Mouse (Mus musculus) retina, postnatal 1 day (tissue): Measurements from ENCODE around the gene Ptch2.
A peak's percentile ranks its signal among the peaks of the same experiment; 100 is the strongest.

Experiments used
- DNase-seq: peaks from one replicate; pipeline ENCODE4 v3.0.0-alpha.2; 2012

Gene Ptch2

GRCm38 (mm10) chr4:117105127-117105526 lies 9.3 kb downstream of the Ptch2 start:
- DNase-seq = no peak

DNA sequence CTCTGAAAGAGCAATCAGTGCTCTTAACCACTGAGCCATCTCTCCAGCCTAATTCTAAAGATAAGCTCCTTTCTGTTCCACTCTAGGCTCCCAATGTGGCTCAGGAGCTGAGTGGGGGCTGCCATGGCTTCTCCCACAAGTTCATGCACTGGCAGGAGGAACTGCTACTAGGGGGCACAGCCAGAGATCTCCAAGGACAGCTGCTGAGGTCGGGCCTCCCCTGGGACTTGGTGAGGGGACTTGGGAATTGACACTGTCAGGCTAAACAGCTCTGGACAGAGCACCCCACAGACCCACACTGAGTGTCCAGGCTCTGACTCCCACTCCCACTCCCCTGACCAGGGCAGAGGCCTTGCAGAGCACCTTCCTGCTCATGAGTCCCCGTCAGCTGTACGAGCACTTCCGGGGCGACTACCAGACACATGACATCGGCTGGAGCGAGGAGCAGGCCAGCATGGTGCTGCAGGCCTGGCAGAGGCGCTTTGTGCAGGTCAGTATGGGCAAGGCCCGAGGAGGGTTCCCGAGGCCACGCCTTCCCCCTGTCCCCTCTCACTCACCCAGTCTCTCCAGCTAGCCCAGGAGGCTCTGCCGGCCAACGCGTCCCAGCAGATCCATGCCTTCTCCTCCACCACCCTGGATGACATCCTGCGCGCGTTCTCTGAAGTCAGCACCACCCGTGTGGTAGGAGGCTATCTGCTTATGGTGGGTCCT lies 12.1 kb downstream of the Ptch2 start:
- DNase-seq = no peak

- no peak for DNase-seq
These were observed 12.6 kb downstream of the Ptch2 start for GRCm38 (mm10) chr4:117108524-117108849.

- no peak for DNase-seq
These were observed 13.5 kb downstream of the Ptch2 start for GRCm38 (mm10) chr4:117109330-117109729.

DNA sequence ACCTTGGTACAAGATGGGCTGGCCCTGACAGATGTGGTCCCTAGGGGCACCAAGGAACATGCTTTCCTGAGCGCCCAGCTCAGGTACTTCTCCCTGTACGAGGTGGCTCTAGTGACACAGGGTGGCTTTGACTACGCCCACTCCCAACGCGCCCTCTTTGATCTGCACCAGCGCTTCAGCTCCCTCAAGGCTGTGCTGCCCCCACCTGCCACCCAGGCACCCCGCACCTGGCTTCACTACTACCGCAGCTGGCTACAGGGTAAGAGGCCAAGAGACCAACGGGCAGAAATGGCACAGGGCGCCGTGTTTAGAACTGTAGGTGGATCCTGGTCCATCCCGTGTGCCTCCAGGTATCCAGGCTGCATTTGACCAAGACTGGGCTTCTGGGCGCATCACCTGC lies 14.4 kb downstream of the Ptch2 start:
- DNase-seq = no peak

DNA sequence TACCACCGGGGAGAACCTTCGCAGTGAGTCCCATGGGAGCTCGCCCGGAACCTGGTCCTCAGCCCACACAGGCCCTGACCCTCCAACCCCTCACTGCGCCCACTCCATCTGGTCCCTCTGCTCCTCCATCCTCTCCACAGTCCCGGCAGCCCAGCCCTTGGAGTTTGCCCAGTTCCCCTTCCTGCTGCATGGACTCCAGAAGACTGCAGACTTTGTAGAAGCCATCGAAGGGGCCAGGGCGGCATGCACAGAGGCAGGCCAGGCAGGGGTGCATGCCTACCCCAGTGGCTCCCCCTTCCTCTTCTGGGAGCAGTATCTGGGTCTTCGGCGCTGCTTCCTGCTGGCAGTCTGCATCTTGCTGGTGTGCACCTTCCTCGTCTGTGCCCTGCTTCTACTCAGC lies 15.1 kb downstream of the Ptch2 start:
- DNase-seq = no peak

GRCm38 (mm10) chr4:117113237-117113636 lies 17.4 kb downstream of the Ptch2 start:
- DNase-seq = no peak

DNA sequence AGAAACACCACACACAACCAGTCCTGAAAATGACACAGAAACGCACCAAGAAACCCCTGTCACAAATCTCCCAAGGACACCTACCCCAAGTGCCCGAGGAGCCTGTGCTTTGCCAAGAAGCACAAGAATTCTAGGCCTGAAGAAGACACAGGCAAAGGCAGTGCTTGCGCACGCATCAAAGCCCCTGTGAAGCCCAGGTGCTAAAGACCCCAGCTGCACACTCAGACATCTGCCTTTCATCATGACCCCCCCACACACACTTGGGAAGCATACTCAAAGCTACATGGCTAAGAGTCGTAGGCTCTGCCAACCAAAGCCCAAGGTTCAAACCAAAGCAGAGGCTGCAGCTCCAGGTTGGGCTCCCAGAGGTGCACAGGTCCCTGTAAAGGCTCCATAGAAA lies 19.7 kb downstream of the Ptch2 start:
- DNase-seq = no peak

DNA sequence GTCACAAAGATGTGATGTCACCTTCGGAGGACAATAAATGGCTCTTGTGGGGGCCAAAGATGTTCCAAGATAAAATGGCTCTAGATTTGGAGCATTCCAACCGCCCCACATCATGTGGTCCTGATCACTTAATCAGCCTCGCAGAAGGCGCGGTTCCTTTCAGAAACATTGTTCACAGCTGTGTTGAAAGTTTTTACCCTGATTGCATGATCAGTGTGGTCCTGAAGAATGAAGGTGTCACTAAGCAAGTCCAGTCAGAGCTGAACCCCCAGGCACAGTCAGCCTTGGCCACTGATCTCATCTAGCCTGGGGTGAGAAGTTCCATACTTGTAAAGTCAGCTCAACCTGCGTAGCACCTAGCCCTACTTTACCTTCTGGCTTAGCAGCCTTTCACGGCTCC lies 22.1 kb downstream of the Ptch2 start:
- no peak for DNase-seq

- DNase-seq = no peak
These were observed 23.8 kb downstream of the Ptch2 start for GRCm38 (mm10) chr4:117119636-117120035.

- DNase-seq = no peak
These were observed 24.2 kb downstream of the Ptch2 start for GRCm38 (mm10) chr4:117120052-117120444.

GRCm38 (mm10) chr4:117120445-117121414 lies 24.9 kb downstream of the Ptch2 start:
- DNase-seq = peak; percentile 97

- no peak for DNase-seq
These were observed 26.3 kb downstream of the Ptch2 start for GRCm38 (mm10) chr4:117122209-117122608.

- no peak for DNase-seq
These were observed 27.8 kb downstream of the Ptch2 start for GRCm38 (mm10) chr4:117123546-117124217.

DNA sequence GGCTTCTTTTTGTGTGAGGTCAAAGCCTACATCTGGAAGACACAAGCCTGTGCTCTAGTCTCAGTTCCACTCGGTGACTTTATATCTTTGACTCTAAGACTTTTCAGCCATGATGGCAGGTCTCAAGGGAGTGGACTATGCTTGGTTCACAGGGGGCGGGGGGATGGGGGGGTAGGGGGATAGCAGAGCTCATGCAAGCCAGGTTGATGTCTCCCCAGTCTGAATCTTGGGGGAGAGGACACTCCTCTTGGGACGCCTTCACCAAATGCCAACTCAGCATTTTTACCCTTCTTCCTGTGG lies 28.3 kb downstream of the Ptch2 start:
- DNase-seq = no peak

DNA sequence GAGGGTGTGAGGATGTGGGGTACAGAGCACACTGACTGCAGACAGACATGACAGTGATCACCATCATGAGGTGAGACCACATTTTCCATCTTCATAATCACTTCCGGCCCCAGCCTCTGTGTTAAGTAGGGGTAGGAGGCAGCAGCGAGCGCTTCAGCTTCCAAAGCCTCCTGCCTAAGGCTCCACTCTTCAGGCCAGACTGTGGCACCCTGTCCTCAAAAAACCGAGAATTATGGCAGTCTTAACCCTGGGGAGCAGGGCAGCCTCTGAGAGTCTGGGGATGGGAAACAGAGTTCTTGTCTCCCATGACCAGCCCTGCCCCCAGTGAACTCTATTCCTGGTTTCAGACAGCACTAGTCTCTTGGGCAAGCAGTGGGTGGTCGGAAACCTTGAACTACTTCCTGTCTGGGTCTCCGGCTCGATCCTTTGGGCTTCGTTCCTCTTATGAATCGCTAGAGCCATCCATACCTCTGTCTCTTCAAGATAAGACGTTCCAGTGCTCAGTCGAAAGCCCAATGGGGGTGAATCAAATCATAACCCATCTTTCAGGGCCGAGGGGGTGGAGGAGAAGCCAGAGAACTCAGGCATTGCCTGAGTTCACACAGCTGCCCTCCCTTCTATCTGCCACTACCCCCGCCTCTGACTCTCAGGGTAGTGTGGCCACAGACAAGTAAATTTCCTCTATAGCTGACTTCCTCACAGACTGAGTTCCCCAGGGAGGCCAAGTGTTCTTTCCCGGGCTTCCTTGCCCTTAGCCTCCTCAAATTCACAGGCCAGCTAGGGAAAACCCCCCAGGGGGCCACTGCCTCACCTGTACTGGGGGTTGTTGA lies 28.9 kb downstream of the Ptch2 start:
- no peak for DNase-seq

DNA sequence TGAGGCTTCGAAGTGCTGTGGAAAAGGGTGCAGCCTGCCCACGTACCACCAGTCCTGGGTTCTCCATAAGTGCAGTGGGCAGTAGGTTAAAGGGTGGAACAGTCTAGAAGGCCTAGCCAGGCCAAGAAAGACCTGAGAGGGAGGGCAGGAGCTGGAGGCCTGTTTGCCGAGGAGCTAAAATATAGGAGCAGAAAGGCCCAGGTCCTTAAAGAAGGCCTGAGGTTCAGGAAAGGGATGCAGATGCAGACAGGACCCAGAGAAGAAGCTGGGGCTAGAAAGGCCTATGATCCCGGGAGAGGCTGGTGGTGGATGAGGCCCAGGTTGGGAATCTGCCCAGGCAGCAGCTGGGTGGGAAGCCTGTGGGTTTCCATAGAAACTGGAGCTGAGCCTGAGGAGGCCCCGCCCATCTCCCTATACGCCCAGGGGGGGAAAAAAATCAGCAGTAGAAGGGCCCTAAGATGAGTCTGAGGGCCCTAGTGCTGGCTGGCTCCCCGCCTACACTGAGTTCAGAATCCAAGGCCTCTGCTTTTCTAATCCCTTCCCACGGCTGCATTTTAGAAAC lies 29.6 kb downstream of the Ptch2 start, which contains the start of gene Btbd19:
Gene Btbd19 (minus strand): TSS at position 378 of the 562 bp plus-strand sequence.
- DNase-seq = peak; percentile 61

DNA sequence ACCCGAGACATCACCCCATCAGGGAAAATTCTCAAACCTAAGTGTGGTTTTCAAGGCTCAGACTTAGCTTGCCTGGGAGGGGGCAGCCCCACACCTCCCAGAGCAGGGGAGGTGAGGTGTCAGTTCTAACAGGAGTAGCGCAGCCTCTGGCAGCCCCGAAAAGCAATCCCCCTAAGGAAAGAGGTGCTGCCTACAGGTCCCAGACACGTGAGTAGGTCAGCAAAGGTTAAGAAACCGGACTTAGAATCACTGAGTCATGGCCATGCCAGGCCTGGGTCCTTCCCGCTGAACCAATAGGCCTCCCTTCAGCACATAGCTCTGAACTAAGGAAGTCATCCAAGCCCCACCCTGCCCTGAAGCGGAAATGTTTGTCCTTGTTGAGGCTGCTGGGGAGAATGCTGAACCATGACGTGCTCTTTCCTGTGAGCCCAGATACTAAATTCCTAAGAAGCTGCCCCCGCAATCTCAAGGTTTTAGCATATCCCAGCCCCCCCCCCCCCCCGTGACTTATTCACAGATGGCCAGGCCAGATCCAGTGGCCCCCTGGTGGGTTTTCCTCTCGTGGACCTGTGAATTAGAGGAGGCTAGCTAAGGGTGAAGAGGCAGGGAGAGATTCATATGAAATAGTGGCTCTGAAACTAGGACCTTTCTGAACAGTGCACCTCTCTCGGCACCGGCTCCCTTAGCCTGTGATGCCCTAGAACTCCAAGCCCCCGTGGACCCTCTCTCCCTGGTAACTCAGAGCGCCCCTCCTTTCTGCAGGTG lies 30.2 kb downstream of the Ptch2 start:
- no peak for DNase-seq

DNA sequence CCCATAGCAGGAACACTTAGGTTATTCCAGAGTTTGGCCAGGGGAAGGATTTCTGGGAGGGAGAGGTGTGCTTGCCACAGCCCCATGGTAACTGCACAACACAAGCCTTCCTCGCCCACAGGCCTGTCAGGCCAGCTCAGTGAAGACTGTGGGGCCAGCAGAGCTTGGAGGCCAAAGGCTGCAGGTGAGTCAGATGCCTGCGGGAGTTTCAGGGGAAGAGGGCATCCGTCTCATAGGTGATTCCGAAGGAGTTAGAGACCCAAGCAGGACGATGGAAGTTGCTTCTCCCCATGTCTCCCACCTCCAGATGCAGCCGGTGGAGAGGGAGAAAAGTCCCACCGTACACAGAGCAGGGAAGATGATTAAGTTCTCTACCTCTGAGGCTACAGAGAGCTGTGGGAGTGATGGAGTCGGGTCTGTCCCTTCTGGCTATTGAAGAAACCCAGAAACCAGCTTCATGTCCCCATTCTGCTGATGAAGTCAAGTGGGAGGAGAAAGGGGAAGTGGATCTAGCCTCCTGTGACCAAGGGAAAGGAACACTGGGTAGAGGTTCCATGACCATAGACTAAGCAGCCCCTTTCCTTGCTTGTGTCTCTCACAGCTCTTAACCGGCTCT lies 30.9 kb downstream of the Ptch2 start, which contains the start of gene Tctex1d4:
Gene Tctex1d4 (plus strand): TSS at position 120 of the 616 bp plus-strand sequence.
- DNase-seq = no peak

DNA sequence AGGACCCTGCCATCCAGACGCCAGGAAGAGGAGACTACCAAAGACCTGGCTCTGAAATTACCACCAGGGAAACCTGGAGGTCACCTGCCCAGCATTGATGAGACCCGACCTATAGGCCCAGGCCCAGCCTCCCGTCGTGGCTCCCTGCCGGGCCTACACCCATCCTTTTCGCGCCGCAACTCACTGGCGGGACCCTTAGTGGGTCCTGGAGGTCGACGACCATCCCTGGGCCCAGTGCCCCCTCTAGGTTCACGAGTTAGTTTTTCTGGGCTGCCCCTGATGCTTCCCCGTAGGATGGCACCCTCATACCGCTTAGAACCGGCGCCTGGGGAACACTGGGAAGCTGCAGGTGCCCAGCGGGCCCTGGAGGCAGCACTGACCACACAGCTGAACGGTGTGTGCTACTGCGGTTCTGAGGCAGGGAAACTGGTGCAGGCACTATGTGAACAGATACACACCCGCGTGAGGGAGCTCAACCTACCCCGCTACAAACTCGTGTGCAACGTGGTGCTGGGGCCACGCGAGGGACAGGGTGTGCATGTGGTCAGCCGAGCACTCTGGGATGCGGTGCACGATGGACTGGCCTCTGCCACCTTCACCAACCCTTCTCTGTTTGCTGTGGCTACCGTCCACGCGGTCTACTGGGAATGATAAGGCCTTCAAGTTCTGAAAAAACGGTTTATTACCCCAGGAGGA lies 32.3 kb downstream of the Ptch2 start:
- no peak for DNase-seq
